Mouse (Mus musculus) intestine, embryonic 16.5 days (tissue): ENCODE data around the gene Mfsd4b3. TPM values are rescaled to one million over a fixed set of nuclear protein-coding genes. Genes with fewer than 3 reads are reported as not detected.
"Not testable (repeated sequence)": the region's sequence is repeated elsewhere in the genome, so short reads cannot be mapped to it uniquely, and the experiment has no call there.

Experiments
- ATAC-seq: fragments of 200-750 bp; cut with Nextera tagmentation; 2 replicates; pipeline ENCODE4 v1.8.0; 2017; ENCODE audit warnings: moderate TSS enrichment, moderate library complexity
- H3K27ac ChIP-seq: fragments of 300-500 bp; sonication (generic); 2 replicates; pipeline ENCODE4 v1.5.1; 2014; ENCODE audit warnings: mild to moderate bottlenecking, low read length
- H3K27me3 ChIP-seq: fragments of 300-500 bp; sonication (generic); replicated peaks from 2 replicates; pipeline ENCODE4 v1.6.1; 2014; ENCODE audit warnings: low read length, control low read depth, mixed read lengths; ENCODE audit not compliant: control insufficient read depth, insufficient read depth
- H3K36me3 ChIP-seq: fragments of 300-500 bp; sonication (generic); 2 replicates; pipeline ENCODE4 v1.6.1; 2014; ENCODE audit warnings: low read length, control low read depth; ENCODE audit not compliant: control insufficient read depth, insufficient read depth
- H3K4me1 ChIP-seq: fragments of 300-500 bp; sonication (generic); 2 replicates; pipeline ENCODE4 v1.6.1; 2014; ENCODE audit warnings: low read length, control low read depth, mixed read lengths; ENCODE audit not compliant: control insufficient read depth, insufficient read depth
- H3K4me2 ChIP-seq: fragments of 300-500 bp; sonication (generic); 2 replicates; pipeline ENCODE4 v1.6.1; 2014; ENCODE audit warnings: low read depth, low read length, control low read depth
- H3K4me3 ChIP-seq: fragments of 300-500 bp; sonication (generic); 2 replicates; pipeline ENCODE4 v1.5.1; 2014; ENCODE audit warnings: mild to moderate bottlenecking, low read length
- H3K9ac ChIP-seq: fragments of 300-500 bp; sonication (generic); 2 replicates; pipeline ENCODE4 v1.6.1; 2014; ENCODE audit warnings: low read depth, low read length
- H3K9me3 ChIP-seq: fragments of 300-500 bp; sonication (generic); 2 replicates; pipeline ENCODE4 v1.6.1; 2016; ENCODE audit warnings: low read length, control low read depth; ENCODE audit not compliant: control insufficient read depth
- WGBS: fragments of 180-500 bp; shearing (Covaris S2); extraction: QIAGEN DNeasy Blood & Tissue Kit; methylation state at CpG from one replicate; pipeline ENCODE4 v1.1.7; 2014; 5-methylcytosine and 5-hydroxymethylcytosine counted together
- polyA plus RNA-seq: library from polyadenylated mRNA; unstranded; fragments of >200 nt; fragmentation: Nextera tagmentation; extraction: Ambion mirVana; gene quantifications from 2 replicates; pipeline ENCODE4 v1.2.1, GENCODE M21; 2015

The Mfsd4b3 gene
- polyA plus RNA-seq = 9.4 and 11.7 TPM in 2 replicates

DNA sequence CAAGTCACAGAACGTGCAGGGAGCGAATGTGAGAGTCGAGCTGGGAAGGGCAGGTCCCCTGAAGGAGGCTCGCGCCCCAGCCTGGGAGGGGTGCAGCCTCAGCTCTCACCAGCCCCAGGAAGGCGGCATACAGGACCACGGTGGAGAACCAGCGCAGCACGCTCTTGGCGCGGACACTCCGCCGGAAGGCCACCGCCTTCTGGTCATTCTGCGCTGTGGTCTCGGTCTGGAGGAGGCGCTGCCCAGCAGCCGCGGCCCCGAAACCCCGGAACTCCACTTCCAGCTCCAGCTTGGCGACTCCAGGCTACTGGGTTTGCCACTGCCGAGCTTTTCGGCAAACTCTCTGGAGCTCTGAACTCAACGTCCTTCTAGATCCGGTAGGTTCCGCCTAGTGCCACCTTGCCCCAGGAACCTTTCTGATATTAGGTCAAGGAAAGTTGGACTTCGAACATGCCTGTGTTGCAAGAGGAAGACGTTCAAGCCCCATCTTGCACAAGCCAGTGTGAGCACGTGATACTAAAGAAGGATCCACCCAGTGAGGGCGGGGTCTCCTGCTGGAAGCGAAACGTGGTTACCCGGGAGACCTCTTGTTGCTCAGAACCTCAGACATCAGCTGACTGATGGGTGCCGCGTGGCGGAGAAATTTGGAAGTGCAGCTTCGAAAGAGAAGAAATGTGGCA, at the start of gene Mfsd4b3:
TSS of gene Mfsd4b3 (minus strand) at position 393 of the 680 bp plus-strand sequence.
- Histone ChIP-seq H3K4me2 (peak within 1 kb of the TSS; percentile 91), H3K9me3 (no peaks in the 10 kb centered on the region), H3K27ac (peak within 1 kb of the TSS; percentile 94), H3K9ac (peak within 1 kb of the TSS; percentile 84), H3K4me1 (peaks cover 3% of the 10 kb centered on the region; the same call in 1 of the 2 replicates), H3K4me3 (peak within 1 kb of the TSS; percentile 70), H3K27me3 (no peaks in the 10 kb centered on the region), H3K36me3 (no peaks in the 10 kb centered on the region)
- peak; percentile 99 for ATAC-seq
- under 1% methylated on average over 38 of the region's 38 CpGs for WGBS

DNA sequence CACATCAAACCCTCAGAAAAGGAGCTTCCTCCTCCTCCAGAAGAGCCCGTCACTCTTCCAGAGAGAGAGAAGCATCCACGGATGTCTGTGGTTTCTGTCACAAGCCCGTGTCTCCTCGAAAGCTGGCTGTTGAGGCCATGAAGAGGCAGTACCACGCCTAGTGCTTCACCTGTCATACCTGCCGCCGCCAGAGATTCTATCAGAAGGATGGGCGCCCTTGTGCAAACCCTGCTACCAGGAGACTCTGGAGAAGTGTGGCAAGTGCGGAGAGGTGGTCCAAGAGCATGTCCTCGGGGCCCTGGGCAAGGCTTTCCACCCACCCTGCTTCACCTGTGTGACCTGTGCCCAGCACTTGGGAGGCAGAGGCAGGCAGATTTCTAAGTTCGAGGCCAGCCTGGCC, 49.6 kb upstream of the Mfsd4b3 start:
- Histone ChIP-seq H3K9me3 (no peaks in the 10 kb centered on the region), H3K4me3 (no peak overlapping the region), H3K4me2 (no peak overlapping the region), H3K4me1 (no peaks in the 10 kb centered on the region), H3K36me3 (no peaks in the 10 kb centered on the region), H3K9ac (no peak overlapping the region), H3K27me3 (no peaks in the 10 kb centered on the region), H3K27ac (no peak overlapping the region)
- no peak for ATAC-seq
- WGBS = 87% methylated on average over 11 of the region's 11 CpGs

DNA sequence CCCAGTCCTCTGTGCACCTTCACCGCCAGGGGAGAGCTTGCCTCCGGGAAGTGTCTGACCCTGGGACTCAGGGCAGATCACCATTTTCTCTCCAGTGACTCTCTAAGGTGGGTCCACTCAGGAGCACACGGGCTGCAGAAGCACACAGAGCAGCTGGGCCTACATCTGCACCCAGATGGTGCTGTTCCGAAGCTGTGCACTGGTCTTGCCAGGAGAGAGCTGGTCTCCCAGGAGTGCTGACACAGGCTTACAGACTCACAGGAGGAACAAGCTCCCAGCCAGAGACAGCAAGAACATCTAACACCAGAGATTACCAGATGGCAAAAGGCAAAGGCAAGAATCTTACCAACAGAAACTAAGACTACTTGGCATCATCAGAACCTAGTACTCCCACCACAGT, 48.9 kb upstream of the Mfsd4b3 start:
- H3K27ac ChIP-seq, H3K27me3 ChIP-seq, H3K4me1 ChIP-seq, H3K9me3 ChIP-seq, H3K9ac ChIP-seq, H3K4me3 ChIP-seq, H3K4me2 ChIP-seq, H3K36me3 ChIP-seq, ATAC-seq: not testable (repeated sequence)
- 75% methylated on average over 4 of the region's 4 CpGs for WGBS

DNA sequence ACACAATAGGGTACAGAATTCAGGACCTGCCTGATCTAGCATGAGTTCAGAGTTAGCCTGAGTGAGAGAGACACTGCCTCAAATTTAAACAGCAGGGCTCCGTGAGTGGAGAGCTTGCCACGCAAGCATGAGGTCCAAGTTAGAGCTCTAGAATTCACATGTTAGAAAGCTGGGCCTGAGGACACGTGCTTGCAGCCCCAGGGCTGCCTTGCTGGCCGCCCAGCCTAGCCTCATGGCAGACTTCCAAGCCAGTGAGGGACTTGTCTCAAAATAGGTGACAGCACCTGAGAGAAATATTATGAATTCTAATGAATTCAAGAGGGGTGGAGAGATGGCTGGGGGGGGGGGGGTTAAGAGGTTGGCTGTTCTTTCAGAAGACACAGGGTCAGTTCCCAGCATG, 48.0 kb upstream of the Mfsd4b3 start:
- no peaks in the 10 kb centered on the region for H3K9me3 ChIP-seq
- H3K4me1 ChIP-seq = no peaks in the 10 kb centered on the region
- WGBS = 91% methylated on average over 4 of the region's 4 CpGs
- ATAC-seq = no peak
- H3K9ac ChIP-seq = no peak overlapping the region
- no peak overlapping the region for H3K4me3 ChIP-seq
- no peaks in the 10 kb centered on the region for H3K27me3 ChIP-seq
- H3K27ac ChIP-seq = no peak overlapping the region
- H3K4me2 ChIP-seq = no peak overlapping the region
- H3K36me3 ChIP-seq = no peaks in the 10 kb centered on the region

DNA sequence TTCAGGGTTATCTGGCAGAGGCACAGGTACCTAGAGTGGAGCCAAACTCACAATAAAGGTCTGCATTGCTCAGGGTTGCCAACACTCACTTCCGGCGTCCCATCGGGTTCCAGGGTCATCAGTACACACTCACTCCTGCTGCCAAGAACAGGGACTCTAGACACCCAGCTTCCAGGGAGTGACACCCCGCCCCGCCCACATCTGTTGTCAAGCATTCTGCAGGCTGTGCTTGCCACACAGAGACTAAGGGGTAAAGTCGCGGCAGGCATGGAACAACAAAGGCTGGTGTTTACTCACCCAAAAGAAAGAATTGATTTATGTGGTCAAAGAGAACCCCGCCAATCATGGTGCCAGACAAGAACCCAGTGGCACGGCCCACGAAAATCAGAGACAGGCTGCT, 47.0 kb upstream of the Mfsd4b3 start:
- 69% methylated on average over 10 of the region's 10 CpGs for whole genome bisulfite sequencing
- Histone ChIP-seq H3K9ac (no peak overlapping the region), H3K4me2 (no peak overlapping the region), H3K4me1 (no peaks in the 10 kb centered on the region), H3K27ac (no peak overlapping the region), H3K4me3 (no peak overlapping the region), H3K9me3 (no peaks in the 10 kb centered on the region), H3K27me3 (no peaks in the 10 kb centered on the region), H3K36me3 (no peaks in the 10 kb centered on the region)
- ATAC-seq = no peak

DNA sequence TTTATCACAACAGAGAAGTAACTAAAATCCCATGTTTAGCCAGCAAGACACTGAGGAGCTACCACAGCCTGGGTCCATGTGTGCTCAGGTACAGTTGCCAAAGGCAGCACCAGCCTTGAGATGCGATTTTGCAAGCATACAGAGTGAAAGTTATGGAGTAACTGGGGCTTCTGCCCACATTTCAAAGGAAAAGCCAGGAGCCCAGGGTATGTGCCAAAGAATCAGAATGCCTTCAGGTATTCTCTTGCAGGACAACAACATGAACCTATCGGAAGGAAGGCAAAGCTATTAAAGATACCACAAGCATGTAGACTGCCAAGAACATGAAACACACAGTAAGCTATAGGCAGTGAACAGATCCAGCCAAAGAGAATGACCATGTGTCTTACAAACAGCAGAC, 40.8 kb upstream of the Mfsd4b3 start:
- WGBS = 89% methylated on average over 2 of the region's 2 CpGs

DNA sequence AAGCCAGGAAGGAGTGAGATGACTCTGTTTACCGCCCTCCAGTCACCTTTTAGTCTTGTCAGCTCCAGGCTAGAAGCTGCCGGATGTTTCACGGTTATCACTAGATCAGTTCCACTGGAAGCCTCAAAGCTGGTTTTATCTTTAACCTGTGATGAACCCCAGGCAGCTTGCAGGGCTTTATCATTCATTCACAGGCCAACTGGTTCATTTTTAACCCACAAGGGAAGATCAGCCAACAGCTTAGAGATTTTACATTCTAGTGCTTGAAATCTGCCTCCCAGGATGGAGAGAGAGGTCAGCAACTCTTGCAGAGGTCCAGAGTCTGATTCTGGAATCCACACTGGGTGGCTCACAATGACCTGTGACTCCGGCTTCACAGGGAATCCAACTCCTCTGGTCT, 31.2 kb upstream of the Mfsd4b3 start:
- Histone ChIP-seq H3K36me3 (no peaks in the 10 kb centered on the region), H3K9me3 (no peaks in the 10 kb centered on the region), H3K4me2 (no peak overlapping the region), H3K27ac (no peak overlapping the region), H3K27me3 (no peaks in the 10 kb centered on the region), H3K4me3 (no peak overlapping the region), H3K4me1 (no peaks in the 10 kb centered on the region), H3K9ac (no peak overlapping the region)
- ATAC-seq = peak; percentile 46; the same call in 1 of the 2 replicates
- 48% methylated on average over 4 of the region's 4 CpGs for WGBS

More for the DNA sequence above, 40.8 kb upstream of the Mfsd4b3 start:
- Histone ChIP-seq H3K27ac (no peak overlapping the region), H3K4me2 (no peak overlapping the region), H3K4me1 (no peaks in the 10 kb centered on the region), H3K9me3 (no peaks in the 10 kb centered on the region), H3K9ac (no peak overlapping the region), H3K27me3 (no peaks in the 10 kb centered on the region), H3K36me3 (no peaks in the 10 kb centered on the region), H3K4me3 (no peak overlapping the region)
- ATAC-seq = no peak

DNA sequence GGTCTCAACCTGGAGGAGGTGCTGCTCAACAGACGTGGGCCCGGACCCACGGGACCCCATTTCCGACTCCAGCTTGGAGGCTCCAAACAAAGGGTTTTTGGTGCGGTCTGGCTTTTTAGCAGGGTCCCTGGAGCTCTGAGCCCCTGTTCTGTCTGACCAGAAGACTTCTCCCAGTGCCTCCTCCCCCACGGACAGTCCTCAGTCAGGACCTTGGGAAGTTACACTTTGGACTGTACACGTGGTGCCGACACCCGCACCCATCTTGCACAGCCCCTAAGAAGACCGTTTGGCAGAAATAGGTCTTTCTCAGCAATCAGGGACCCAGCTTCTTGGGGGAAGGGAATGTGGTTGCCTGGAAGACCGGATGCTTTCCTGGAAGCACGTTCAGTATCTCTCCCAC, 26.5 kb upstream of the Mfsd4b3 start, which contains the start of gene Mfsd4b5:
TSS of gene Mfsd4b5 (minus strand) at position 181 of the 400 bp plus-strand sequence.
- Histone ChIP-seq H3K36me3 (no peaks in the 10 kb centered on the region), H3K9ac (no peak within 1 kb of the TSS), H3K4me1 (no peaks in the 10 kb centered on the region), H3K27ac (no peak within 1 kb of the TSS), H3K4me3 (no peak within 1 kb of the TSS), H3K27me3 (no peaks in the 10 kb centered on the region), H3K4me2 (no peak within 1 kb of the TSS), H3K9me3 (no peaks in the 10 kb centered on the region)
- WGBS = 86% methylated on average over 12 of the region's 12 CpGs
- ATAC-seq = no peak

DNA sequence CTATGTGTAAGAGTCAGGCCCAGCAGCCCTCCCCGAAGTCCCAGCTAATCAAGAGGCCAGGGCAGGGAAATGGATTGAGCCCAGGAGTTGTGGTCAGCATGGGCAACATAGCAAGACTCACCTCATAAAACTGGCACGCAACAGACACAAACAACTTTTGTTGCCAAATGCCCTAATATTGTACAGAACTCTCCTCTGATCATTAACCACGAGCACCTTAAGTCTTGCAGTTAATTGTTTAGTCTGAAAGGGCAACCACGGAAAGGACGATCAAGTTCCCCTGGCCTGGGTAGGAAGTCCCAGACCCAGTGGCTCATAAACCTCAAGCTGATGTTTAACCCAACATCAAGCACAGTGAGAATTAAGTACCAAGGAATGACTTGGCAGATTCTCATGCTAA, 22.7 kb upstream of the Mfsd4b3 start:
- peaks cover 7% of the 10 kb centered on the region for H3K9me3 ChIP-seq
- no peak for ATAC-seq
- no peaks in the 10 kb centered on the region for H3K27me3 ChIP-seq
- H3K9ac ChIP-seq = no peak overlapping the region
- no peak overlapping the region for H3K4me3 ChIP-seq
- H3K4me1 ChIP-seq = no peaks in the 10 kb centered on the region
- no peaks in the 10 kb centered on the region for H3K36me3 ChIP-seq
- H3K4me2 ChIP-seq = no peak overlapping the region
- H3K27ac ChIP-seq = no peak overlapping the region
- WGBS = 57% methylated on average over 5 of the region's 5 CpGs

DNA sequence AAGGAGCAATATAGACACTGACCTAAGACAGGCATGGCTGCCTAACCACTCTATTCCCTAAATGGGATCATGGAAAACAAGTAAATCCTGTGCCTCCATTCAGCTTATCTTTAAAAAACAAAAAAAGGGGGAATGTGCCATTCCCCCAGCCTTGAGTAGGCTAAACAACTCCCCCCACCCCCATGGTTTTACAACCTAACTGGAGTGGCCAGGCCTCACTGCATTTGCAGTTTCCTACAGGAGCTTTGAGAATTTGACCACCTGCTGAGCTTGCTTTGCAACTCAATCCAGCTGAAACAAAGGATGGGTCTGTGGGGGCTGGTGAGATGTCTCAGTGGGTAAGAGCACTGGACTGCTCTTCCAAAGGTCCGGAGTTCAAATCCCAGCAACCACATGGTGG, 18.3 kb upstream of the Mfsd4b3 start:
- Histone ChIP-seq H3K4me3 (no peak overlapping the region), H3K4me2 (no peak overlapping the region), H3K27ac (no peak overlapping the region), H3K4me1 (no peaks in the 10 kb centered on the region), H3K36me3 (no peaks in the 10 kb centered on the region), H3K27me3 (no peaks in the 10 kb centered on the region), H3K9me3 (peaks cover 7% of the 10 kb centered on the region), H3K9ac (no peak overlapping the region)
- 85% methylated on average over 1 of the region's 1 CpGs for WGBS
- no peak for ATAC-seq
